In genomic region chr7:34910096-34911066, GRCm38 (mm10) we compare ENCODE assay signal across 8 mouse cellular contexts. TPM values are rescaled to one million over a fixed set of nuclear protein-coding genes. Genes with fewer than 3 reads are reported as not detected.
A peak's percentile ranks its signal among the peaks of the same experiment; 100 is the strongest.
DNase-seq lines count a peak whose midpoint lies in the region; ATAC-seq and TF ChIP-seq lines count a peak whose summit lies in the region.

No protein-coding gene starts in this region.

- 14% methylated on average over 24 of the region's 24 CpGs for WGBS in kidney, embryonic 14.5 days
- 39% methylated on average over 23 of the region's 24 CpGs for WGBS in midbrain, postnatal 0 days

- peak; percentile 55; the same call in 1 of the 2 replicates for ATAC-seq in frontal cortex, adult (ENCODE audit: low TSS enrichment)
- peak; percentile 81 for ATAC-seq in kidney, embryonic 14.5 days (ENCODE audit: low FRiP score, low TSS enrichment)
- ATAC-seq in midbrain, postnatal 0 days (ENCODE audit: low FRiP score) = no peak

- no peaks in the 10 kb centered on the region for H3K9me3 ChIP-seq in ES-E14 (ENCODE audit: control insufficient read depth, insufficient read depth, low read depth, low read length)
- peaks cover 2% of the 10 kb centered on the region; the same call in 1 of the 2 replicates for H3K9me3 ChIP-seq in kidney, embryonic 14.5 days (ENCODE audit: control insufficient read depth, low read length)
- no peaks in the 10 kb centered on the region for H3K9me3 ChIP-seq in midbrain, postnatal 0 days (ENCODE audit: low read length)

- in situ Hi-C loops in ES-E14 (cut with MboI; ENCODE audit: low sequenced_read_pairs in 2 of 2, unreplicated experiment in 2 of 2) = no loop called here

- no peaks in the 10 kb centered on the region for H3K27me3 ChIP-seq in kidney, embryonic 14.5 days (ENCODE audit: control insufficient read depth, insufficient read depth, low read length)
- peaks cover 4% of the 10 kb centered on the region; the same call in 1 of the 2 replicates for H3K27me3 ChIP-seq in midbrain, postnatal 0 days (ENCODE audit: insufficient read depth, low read length)

- H3K9ac ChIP-seq in ES-E14 (ENCODE audit: insufficient read depth, low read depth, low read length, poor library complexity, severe bottlenecking) = no peak overlapping the region
- no peak overlapping the region for H3K9ac ChIP-seq in kidney, embryonic 14.5 days (ENCODE audit: low read depth, low read length)
- no peak overlapping the region for H3K9ac ChIP-seq in midbrain, postnatal 0 days (replicated peaks; ENCODE audit: low read length, poor library complexity, severe bottlenecking)

- no peak for DNase-seq in frontal cortex, postnatal 25 days (ENCODE audit: low spot score in 2 of 2)
- no peak for DNase-seq in ES-E14 (ENCODE audit: low read depth, low spot score)
- DNase-seq in midbrain, postnatal 0 days (ENCODE audit: low spot score) = peak; percentile 27
- no peak for DNase-seq in Muller cell, postnatal 12 days (ENCODE audit: inconsistent ontology term)
- DNase-seq in heart, postnatal 25 days (ENCODE audit: low spot score) = no peak
- no peak for DNase-seq in liver

- no peak overlapping the region; the same call in 1 of the 2 replicates for H3K4me2 ChIP-seq in kidney, embryonic 14.5 days (replicated peaks; ENCODE audit: low read depth, low read length)
- no peak overlapping the region for H3K4me2 ChIP-seq in midbrain, postnatal 0 days (ENCODE audit: low read depth, low read length, poor library complexity, severe bottlenecking)

- H3K4me3 ChIP-seq in ES-E14 (ENCODE audit: insufficient read depth in 1 of 2, low read depth in 1 of 2, low read length in 2 of 2, poor library complexity in 1 of 2, severe bottlenecking in 1 of 2) = peak overlapping the region in 1 of 2 experiments; percentile 30; a peak in 1 of 4 replicates
- H3K4me3 ChIP-seq in kidney, embryonic 14.5 days (ENCODE audit: low read length) = no peak overlapping the region
- H3K4me3 ChIP-seq in midbrain, postnatal 0 days (ENCODE audit: low read depth, low read length) = no peak overlapping the region

- H3K4me1 ChIP-seq in ES-E14 (ENCODE audit: control insufficient read depth in 2 of 2, insufficient read depth in 2 of 2, low read length in 2 of 2, poor library complexity in 1 of 2) = peaks cover 2 to 8% of the 10 kb centered on the region in 2 experiments; a peak in 2 of 4 replicates
- peaks cover 4% of the 10 kb centered on the region; the same call in 1 of the 2 replicates for H3K4me1 ChIP-seq in kidney, embryonic 14.5 days (ENCODE audit: control insufficient read depth, insufficient read depth, low read length)
- peaks cover 7% of the 10 kb centered on the region; the same call in 1 of the 2 replicates for H3K4me1 ChIP-seq in midbrain, postnatal 0 days (ENCODE audit: insufficient read depth, low read length)

- no peak overlapping the region for H3K27ac ChIP-seq in ES-E14 (ENCODE audit: insufficient read depth, low read depth, low read length, poor library complexity, severe bottlenecking)
- peak overlapping the region; percentile 39; the same call in 1 of the 2 replicates for H3K27ac ChIP-seq in kidney, embryonic 14.5 days (ENCODE audit: low read depth, low read length)
- no peak overlapping the region for H3K27ac ChIP-seq in midbrain, postnatal 0 days (ENCODE audit: low read depth, low read length)

- H3K36me3 ChIP-seq in ES-E14 (ENCODE audit: control insufficient read depth, insufficient read depth, low read length, poor library complexity, severe bottlenecking) = no peaks in the 10 kb centered on the region
- no peaks in the 10 kb centered on the region for H3K36me3 ChIP-seq in kidney, embryonic 14.5 days (ENCODE audit: control insufficient read depth, insufficient read depth, low read length)
- H3K36me3 ChIP-seq in midbrain, postnatal 0 days (ENCODE audit: insufficient read depth, low read length) = no peaks in the 10 kb centered on the region

- intact Hi-C loops in heart, postnatal 25 days (cut with DNase I) = no loop called here

- TF ChIP-seq CTCF in midbrain, postnatal 0 days (IDR thresholded peaks at IDR 0.05) = no peak

TF ChIP-seq in ES-E14, 5 proteins besides CTCF, POLR2A, EP300 and RAD21:
- TF ChIP-seq HCFC1 (IDR thresholded peaks at IDR 0.05; ENCODE audit: borderline replicate concordance, insufficient read depth, low read length) (no peak), ZC3H11A (IDR thresholded peaks at IDR 0.05; ENCODE audit: borderline replicate concordance, low read depth, low read length) (no peak), ZNF384 (IDR thresholded peaks at IDR 0.05; ENCODE audit: low read depth, low read length) (0 out of 2 replicates have a peak, but pooled peaks have one; percentile 61), MAFK (IDR thresholded peaks at IDR 0.05; ENCODE audit: insufficient read depth, low read depth, low read length) (no peak), CHD2 (IDR thresholded peaks at IDR 0.05; ENCODE audit: low read depth, low read length) (no peak)

RNA-seq across cellular contexts. Expression of gene Pepd, which starts 1.8 kb away (rescaled TPM):
- total RNA-seq in ES-E14 (2012; rRNA removed) = 49.6 and 53.9 TPM in 2 replicates
- 109 and 122 TPM in 2 replicates for polyA plus RNA-seq in kidney, embryonic 14.5 days (2014; fragmentation: Nextera tagmentation; extraction: Ambion mirVana)
- 57.4 and 60.8 TPM in 2 replicates for total RNA-seq in midbrain, postnatal 0 days (2014; rRNA removed)
- polyA plus RNA-seq in midbrain, postnatal 0 days (2015; fragmentation: Nextera tagmentation; extraction: Ambion mirVana) = 69.8 and 70.1 TPM in 2 replicates
- 10 to 100 TPM; 22.9 to 23.4 TPM for total RNA-seq in heart, postnatal 25 days (2021)
